Mouse (Mus musculus) common myeloid progenitor, adult 5-6 weeks (primary cell): ENCODE results near the gene Jrkl. TPM values are rescaled to one million over a fixed set of nuclear protein-coding genes. Genes with fewer than 3 reads are reported as not detected.

Experiments used
- ATAC-seq: replicated peaks from 2 replicates; pipeline ENCODE4 v1.8.0; 2016; ENCODE audit warnings: low read depth, mild to moderate bottlenecking, moderate TSS enrichment, inconsistent platforms; ENCODE audit not compliant: poor library complexity, severe bottlenecking
- total RNA-seq: library from RNA; stranded (forward); fragments of 200-1000, 187-1606 nt; gene quantifications from 2 replicates; pipeline ENCODE4 v1.2.3, GENCODE M21; 2017

Gene Jrkl
- total RNA-seq = 13.2 and 14.7 TPM in 2 replicates

GRCm38 (mm10) chr9:13245481-13245880, at the start of gene Jrkl:
Jrkl (minus strand) TSS chr9:13245829.
- ATAC-seq = peak; percentile 66

GRCm38 (mm10) chr9:13287482-13287881, 41.9 kb upstream of the Jrkl start:
- no peak for ATAC-seq

DNA sequence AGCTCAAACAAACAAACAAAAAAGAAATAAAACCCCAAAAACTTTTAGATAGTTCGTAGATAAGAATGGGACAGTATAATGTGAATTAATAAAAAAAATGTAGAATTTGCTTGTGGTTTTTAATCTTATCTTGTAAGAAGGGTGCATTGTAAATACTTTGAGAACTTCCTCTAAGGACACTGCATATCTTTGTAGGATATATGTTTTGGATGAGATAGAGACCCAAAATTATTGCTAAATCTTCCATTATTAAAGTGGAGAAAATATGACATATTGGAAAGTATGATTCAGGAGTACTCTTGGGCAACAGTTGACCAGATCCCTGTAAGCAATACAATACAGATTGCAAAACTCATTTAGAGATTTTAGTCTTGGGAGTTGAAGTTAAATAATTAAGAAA, 27.6 kb upstream of the Jrkl start:
- no peak for ATAC-seq

DNA sequence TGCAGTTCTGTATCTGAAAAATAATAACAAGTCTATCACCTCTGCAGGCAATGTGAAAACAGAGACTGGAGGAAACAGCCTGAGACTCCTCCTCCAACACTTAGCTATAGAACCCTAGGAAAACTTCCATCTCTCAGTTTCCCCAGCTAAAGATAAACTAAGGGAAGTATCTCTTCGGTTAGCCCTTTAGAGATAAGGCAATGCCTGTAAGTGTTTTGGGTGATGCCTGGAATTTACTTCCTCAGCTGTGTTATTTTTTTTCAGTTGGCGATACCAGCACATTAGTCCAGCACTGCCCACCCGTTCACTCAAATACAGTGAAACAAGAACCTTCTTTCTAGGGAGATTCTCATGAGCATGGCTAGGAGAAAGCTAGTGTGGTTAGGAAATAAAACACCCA, 15.4 kb upstream of the Jrkl start:
- no peak for ATAC-seq

- no peak for ATAC-seq
Measured at GRCm38 (mm10) chr9:13258173-13258572, 12.5 kb upstream of the Jrkl start.

- ATAC-seq = no peak
Measured at GRCm38 (mm10) chr9:13256726-13257125, 11.1 kb upstream of the Jrkl start.

GRCm38 (mm10) chr9:13251251-13251650, 5.6 kb upstream of the Jrkl start:
- no peak for ATAC-seq

- ATAC-seq = no peak
Measured at GRCm38 (mm10) chr9:13248104-13248503, 2.5 kb upstream of the Jrkl start.

DNA sequence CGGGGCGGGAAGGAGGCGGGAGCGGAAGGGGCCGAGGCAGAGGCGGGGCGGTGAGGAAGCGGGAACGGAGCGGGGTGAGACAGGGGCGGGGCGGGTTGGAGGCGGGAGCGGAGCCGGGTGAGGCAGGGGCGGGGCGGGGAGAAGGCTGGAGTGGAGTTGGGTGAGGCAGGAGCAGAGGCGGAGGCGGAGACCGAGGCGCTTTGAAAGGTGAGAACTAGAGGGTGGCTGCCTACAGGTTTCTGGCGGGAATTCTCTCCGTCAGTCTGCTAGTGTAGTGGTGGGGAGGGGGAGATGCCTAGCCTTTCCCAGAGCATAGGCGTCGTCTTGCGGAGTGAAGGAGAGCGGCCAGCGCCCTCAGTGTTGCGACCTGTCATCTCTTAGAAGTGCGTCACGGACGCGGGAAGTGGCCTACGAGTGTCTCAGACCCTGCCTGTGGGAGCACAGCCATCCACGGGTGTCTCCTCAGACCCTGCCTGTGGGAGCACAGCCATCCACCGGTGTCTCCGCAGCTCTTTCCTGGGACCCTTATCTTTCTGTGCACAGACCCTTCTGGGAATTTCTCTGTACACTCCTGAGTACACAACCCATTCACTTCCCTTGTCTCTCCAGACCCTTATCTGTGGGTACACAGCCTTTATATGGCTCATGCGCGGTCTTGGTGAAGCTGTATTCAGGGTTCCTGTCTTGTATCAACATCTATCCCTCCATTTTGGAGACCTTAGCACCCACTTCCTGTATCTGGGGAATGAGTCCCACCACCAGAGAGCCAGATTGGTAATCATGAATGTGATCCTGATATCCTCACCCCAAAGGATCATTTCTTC, 1.4 kb upstream of the Jrkl start, which contains the start of gene Ccdc82:
Gene Ccdc82 (plus strand): TSS at position 141 of the 824 bp plus-strand sequence.
- ATAC-seq = peak; percentile 91

GRCm38 (mm10) chr9:13242321-13242720, 3.3 kb downstream of the Jrkl start:
- ATAC-seq = no peak

GRCm38 (mm10) chr9:13231545-13232216, 13.9 kb downstream of the Jrkl start:
- ATAC-seq = peak; percentile 87

- ATAC-seq = no peak
Measured at GRCm38 (mm10) chr9:13230553-13230952, 15.1 kb downstream of the Jrkl start.

GRCm38 (mm10) chr9:13225872-13226271, 19.8 kb downstream of the Jrkl start:
- ATAC-seq = no peak

DNA sequence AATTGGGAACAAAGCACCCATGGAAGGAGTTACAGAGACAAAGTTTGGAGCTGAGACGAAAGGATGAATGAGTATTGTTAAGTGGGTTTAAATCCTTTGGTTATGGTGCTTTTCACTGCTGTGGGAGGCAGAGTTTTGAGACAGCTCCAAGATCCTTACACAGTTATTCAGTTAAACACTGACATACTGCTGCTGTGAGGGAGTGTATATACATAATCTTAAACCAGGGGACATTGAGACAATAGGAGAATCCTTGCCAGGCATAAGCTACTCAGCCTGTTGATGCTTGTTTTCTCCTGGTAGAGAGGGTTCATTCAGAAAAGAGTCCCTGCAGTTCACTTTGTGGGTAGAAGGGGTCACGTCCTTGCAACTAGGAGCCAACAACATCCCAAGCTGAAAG, 39.3 kb downstream of the Jrkl start:
- ATAC-seq = no peak

GRCm38 (mm10) chr9:13203681-13204080, 41.9 kb downstream of the Jrkl start:
- 0 out of 2 replicates have a peak, but pooled peaks have one; percentile 18 for ATAC-seq

- peak; percentile 77 for ATAC-seq
Measured at GRCm38 (mm10) chr9:13203109-13203508, 42.5 kb downstream of the Jrkl start.

DNA sequence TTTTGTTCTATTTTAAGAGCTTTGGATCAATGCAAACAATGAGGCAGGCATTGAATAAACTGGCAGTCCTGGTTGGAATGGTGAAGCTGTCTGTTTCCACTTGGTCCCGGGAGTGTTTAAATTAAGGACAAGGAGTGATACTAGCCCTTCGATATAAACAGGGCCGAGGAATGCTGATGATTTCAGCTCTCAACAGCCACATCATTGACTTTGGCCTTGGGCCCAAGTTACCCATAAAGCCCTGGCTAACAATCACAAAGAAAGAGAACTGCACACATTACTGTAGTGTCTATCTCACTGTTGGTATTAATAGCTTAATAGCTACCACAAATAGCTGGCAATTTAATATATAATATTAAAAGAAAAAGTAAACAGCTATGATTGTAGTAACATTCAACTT, 45.5 kb downstream of the Jrkl start:
- ATAC-seq = no peak

DNA sequence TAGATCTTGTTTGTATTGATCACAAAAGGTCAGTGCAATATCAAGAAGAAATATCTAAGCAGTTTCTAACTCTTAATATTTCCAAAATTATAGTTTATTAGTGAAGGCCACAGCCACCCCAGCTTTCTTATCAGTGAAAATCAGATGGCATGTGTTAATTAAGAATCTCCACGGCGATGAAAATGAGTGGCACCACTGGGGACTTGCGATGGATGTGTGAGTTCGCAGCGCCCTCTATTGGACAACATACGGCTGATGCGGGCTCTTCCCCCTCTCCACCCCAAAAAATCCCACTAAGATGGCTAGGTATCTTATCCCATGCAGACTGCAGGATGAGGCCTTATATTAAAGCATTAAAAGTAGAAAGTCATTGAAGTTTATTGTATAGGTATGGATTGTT, 49.9 kb downstream of the Jrkl start:
- peak; percentile 83 for ATAC-seq

DNA sequence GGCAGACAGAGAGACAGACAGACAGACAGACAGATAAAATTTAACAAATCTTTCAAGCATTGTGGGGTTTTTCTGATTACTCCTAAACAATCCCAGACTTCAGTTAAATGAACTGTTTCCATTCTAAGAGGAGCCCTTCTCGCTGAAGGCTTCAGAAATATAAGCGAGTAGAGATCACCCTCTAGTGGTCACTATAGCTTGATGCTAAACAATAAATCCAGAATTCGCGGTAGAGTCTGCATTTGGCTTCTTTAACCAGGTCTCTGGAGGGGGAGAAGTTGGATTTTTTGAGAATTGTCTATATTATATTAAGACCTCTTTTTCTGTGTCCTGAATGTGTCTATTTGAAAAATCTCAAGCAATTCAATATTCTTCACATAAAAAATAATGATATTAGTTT, 50.4 kb downstream of the Jrkl start:
- ATAC-seq = peak; percentile 84

GRCm38 (mm10) chr9:13194619-13195018, 51.0 kb downstream of the Jrkl start:
- no peak for ATAC-seq
